Mouse (Mus musculus): ENCODE measurements around the gene Vdac1.

Vdac1 gene

DNA sequence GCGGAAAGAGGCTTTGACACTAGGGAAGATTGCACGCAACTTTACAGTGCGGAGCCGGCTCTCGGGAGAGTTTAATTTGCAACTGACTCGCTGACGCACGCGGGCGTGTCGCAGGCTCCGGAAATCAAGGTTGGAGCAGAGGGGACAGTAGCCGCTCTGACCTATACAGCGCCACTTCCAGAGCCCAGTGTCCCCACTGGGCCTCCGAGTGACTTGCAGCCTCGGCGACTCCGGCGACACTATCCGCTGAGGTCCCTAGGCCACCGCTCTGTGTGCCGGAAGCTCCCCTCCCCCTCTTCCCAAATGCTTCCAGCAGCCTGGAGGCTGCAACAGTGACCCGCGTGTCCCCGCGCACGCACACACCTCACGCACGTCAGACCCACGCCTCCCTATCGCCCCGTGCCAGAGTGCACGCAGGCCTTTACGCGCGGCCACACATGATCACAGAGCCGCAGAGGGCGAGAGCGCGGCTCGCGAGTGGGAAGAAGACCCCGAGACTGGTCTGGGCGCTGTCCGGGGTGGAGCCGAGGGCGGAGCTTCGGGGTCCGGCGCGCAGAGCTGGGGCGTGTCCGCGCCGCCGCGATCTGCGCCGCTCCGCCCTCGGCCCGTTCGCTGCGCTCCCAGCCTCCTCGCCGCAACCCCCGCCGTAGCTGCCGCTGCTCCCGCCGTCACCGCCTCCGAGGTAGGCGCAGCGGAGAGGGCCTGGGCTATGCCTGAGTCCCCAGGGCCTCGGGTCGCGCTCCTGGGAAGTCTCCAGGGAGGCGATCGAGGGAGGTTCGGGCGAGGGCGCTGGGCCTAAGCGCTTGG, at the start of gene Vdac1:
Vdac1 (plus strand) TSS at position 390 of the 807 bp plus-strand sequence.
- peak; percentile 88 for DNase-seq

DNA sequence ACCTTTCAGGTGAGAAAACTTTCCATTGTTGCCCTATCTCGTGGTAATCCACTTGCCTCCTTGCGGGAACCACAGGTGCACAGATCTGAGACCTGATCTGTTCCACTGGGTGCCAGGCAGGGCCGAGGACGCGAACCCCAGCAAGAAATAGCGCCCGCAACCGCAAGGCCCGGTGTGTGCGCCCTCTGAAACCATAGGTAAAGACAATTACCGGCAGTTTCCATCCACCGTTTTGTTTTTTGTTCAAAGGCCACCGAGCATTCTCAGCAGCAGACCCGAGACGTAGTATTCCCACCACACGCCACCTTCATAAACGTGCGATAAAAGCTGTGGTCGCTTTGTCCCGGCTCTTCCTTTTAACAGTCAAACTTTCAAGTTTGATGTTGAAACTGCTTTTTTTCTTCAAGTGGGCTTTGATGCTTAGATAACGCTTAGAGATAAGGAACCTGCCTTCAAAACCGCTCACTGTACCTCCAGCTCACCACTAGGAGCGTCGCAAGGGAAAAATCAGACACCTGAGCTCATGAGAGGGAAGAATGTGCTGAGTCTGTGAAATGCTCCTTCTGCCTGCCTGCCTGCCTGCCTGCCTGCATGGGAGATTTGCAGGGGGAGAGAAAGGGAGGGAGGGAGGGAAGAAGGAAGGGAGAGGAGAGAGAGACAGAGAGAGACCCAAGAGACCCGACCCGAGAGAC, 46.4 kb upstream of the Vdac1 start:
- DNase-seq, result no peak

DNA sequence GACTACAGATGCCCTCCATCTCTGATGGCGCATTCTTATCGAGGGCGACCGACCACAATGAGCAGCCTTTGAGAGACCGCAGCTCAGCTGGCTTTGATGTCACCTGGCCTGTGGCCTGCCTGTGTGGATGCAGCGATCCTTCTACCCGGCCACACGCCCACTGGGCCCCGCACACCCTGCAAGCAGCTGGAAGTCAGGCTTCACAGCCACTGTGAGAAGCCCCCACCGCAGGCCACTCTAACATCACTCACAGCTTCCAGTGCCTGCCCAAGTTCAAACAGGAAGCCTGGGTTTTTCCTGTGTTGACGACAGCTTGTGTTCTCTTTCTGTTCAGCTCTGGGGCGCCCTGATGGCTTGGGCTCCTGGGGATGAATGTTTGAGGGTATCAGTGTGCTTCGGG, 42.2 kb upstream of the Vdac1 start:
- no peak for DNase-seq

DNA sequence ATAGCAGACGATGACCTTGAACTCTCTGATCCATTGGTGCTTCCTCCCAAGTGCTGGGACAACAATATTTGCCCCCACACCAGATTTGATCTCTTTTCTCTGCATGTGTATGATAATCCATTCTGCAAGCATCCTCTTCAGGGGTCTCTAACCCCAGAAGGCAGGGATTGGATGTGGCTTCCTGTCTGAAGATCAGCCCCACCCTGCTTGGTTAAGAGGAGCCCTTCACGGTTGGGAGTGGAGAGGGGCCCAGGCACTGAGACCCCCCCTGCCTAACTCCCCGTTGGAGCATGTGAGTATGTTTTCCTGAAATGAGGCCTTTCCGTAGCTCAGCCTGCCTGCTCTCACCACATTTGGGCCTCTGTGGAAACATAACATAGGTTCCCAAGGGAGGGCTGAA, 41.0 kb upstream of the Vdac1 start:
- DNase-seq, result no peak

DNA sequence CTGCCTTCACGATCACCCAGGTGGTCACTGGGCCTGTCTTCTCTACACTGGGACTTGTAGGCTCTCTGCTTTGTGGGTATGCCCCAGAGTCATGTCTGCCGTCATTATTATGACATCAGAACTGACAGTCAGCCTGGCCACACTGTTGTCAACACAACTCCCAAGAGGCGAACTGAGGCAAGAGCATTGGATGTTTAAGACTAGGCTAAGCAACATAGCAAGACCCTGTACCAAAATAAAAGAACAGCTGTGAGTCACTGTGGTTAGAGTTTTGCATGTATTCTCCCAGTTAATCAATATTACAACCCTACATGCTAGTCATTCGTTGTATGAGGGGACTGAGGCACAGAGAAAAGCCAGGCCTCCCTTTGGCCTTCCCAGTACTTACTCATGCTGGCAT, 40.1 kb upstream of the Vdac1 start:
- DNase-seq, result no peak

DNA sequence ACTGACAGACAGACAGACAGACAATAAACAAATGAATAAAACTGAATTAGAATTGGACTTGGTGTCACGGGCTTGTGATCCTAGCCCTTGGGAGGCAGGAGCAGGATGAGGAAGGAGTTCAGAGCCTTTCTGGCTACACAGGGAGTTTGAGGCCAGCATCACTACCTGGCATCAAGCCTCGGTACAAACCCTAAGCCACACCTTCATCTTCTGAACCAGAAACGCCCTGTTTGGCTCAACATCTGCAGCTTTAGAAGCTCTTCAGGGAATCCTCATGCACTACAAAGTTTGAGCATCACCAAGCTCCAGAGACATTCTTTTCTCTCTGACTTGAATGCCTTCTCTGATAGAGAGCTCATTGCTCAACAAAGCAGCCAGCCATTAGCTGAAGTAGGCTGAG, 39.1 kb upstream of the Vdac1 start:
- DNase-seq, result no peak

DNA sequence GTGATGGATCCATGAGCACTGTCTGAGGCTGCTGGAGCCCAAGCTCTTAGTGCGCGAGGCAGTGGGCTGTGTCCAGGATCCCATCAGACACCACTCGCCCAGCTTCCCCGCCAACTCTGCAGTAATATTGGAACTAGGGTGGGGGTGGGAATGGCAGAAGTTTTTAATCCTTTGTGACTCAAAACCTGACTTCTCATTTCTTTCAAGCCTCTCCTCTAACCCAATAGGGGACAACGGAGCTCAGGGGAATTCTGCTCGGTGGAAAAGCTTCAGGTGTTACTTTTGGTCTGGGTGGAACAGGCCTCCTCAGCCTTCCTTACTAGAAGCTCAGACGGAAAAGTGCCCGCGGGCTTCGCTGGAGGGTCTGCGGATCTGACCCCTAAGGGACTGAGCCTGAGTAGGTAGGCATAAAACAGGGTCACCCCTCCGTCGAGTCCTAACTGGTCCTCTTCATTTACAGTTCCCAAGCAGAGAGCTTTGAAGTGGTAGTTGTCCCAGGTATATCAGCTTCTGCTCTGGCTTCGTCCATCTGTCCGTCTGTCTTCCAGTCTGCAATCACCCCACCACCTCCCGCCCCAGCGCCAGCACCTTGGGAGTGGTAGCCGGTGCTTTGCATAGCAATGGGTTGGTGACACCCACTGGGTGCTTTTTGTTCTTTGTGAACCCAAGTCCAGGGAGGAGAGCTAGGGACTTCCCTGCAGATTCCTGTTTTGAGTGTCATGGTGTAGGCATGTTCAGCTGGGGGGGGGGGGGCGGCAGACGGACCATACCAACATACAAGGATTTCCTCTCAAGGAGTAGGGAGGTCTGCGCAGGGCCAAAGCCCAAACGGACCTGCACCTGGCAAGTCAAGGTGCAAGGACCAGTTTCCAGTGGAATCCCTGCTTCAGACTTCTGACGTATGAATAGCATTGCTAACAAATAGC, 36.0 kb upstream of the Vdac1 start:
- DNase-seq, result no peak

DNA sequence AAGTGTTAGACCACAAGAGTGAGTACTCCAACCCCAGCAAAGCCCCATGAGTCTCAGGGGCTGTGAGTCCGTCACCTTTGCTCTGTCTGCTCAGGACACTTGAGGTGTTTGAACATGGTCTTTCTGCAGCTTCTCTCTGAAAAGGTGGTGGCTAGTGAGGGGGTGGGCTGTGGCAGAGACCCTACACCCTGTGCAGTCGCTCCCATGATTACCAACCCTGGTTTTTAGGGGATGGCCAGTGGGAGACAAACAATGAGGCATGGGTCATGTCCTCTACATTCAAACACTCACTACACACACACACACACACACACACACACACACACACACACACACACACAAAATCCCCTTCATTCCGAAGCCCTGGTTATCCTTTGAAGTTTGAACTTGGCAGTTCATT, 33.3 kb upstream of the Vdac1 start:
- no peak for DNase-seq

DNA sequence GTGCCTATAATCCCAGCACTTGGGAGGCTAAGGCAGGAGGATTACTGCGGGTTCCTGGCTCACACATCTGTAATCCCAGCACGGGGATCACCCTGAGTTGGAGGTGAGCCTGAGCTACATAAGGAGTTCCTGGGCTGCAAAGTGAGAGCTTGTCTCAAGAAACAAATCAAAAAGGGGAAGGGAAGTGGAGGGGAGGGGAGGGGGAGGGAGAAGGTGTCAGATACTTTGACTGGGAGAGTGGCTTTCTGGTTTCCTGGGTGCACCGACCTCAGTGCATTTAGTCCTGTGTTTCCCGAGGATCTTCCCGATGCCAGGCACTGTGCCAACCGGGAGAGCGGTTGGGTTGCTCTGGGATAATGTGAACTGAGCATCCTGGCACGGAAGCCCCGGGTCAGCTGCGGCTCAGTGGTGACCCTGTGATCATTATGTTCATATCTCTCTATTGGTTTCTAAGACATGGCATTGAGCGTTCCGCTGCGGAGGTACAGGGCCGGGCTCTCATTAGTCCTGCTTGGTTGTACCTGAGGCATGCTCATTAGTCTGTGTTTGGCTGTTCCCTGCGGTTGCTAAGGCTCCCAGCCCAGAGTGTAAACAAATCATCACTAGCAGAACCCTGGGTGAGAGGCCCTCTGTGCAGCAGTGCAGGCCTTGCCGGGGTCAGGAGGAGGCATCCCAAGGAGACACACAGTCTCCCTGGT, 28.1 kb upstream of the Vdac1 start:
- DNase-seq, result peak; percentile 44

DNA sequence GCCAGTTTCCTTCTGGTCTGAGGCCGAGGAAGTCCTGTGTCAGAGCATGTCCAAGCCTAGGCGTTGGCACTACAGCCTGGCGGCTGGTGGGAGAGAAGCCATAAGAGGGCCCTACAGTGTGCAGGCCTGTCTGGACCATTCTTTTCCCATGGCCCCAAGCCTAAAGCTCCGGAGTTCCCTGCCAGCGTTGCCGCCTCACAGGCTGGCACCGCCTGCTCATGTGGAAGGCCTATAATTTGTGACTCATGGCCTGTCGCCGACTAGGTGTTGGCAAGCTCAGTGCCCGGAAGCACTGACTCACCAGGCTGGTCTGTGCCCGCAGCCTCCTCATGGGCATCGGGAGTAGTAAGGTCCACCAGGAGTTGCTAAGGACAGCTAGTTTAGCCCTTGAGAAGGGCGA, 27.0 kb upstream of the Vdac1 start:
- peak; percentile 83 for DNase-seq

DNA sequence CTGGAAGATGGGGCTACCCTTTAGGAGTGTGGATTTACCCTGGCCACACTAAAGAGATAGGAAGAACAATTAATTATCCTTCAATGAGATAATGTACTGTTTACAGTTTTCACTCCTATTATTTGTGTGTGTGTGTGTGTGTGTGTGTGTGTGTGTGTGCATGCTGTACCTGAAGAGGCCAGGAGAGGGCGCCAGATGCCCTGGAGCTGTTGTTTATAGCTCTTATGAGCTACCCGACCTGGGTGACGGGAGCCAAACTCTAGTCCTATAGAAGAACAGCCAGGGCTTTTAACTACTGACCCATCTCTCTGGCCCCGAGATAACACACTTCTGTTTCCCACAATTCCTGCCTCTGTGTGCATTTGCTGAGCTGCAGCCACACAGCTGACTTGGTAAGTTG, 25.4 kb upstream of the Vdac1 start:
- DNase-seq, result no peak

DNA sequence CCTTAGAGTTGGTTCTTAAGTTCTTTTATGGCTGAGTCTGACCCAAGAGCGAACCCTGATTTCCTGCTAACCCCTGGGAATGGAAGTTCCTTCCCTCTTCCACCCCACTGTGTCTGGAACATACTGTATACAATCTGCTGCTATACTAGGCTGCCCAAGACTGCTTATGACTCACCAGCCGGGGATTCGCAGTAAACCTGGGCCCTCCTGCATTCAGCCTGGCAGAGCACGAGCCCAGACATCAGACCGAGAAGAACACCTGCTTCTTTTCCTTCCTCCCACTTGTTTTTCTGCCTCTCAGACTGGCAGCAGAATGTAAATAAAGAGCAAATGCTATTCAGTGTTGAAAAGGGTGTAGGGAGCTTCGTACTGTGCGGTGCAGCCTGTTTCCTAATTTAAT, 24.7 kb upstream of the Vdac1 start:
- no peak for DNase-seq

DNA sequence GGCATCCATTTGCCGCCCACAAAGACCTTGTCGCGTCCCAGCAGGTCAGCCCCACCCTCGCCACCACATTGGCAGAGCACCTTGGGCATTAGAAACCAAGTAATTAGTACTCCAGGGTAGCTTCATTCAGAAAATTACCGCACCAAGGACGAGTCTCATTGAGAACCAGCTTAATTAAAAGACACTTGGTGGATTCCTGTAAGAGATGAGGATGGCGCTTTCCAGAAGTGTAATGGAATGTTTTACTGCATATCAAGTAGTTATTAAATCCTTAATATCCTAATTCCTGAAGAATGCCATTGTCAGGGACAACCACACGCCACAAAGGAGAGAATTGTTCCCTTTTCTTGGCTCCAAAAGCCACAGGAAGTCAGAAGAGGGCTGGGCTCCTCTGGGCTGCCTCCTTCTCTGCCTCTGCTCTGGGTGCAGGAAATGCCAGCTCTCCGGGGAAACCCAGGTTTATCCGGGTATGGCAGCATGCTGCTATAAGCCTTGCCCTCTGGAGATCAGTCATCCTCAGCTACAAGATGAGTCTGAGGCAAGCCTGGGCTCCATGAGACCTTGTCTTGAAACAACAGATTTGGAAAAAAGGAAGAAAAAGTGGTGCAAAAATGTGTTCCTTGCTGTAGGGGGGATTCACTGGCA, 22.9 kb upstream of the Vdac1 start:
- no peak for DNase-seq

DNA sequence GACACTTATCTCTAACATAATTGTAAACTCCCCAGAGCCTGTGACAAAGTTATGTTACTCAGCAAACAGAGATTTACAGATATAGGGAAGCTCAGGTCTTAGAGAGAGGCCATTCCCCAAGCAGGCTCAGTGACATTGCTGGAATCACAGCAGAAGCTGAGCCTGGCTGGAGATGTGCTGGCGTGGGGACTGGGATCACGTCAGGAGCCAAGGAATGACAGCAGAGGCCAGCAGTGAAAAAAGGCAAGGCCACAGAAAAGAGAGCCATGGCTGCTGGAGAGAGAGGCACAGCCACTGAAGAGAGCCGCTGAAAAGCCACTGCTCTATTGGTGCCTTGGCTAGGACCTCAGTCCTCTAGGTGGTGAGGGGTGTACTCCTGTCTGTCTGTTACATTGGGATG, 22.3 kb upstream of the Vdac1 start:
- no peak for DNase-seq

DNA sequence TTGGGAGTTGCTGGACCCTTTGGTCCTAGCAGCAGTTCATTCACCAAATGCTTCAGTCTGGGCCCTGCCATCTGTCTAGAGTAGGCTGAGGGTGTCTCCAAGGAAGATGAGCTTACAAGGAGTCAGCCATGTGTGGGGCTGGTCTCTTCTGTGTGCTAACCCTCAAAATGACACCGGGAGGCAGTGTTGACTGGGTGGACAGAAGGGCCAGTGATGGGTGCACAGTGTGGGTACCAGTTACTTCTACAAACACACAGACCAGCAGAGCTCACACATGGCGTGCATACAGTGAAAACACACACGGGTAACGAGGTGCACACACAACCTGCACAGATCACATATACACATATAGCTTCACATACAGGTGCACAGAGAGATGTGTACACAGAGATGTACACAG, 21.6 kb upstream of the Vdac1 start:
- DNase-seq, result no peak

DNA sequence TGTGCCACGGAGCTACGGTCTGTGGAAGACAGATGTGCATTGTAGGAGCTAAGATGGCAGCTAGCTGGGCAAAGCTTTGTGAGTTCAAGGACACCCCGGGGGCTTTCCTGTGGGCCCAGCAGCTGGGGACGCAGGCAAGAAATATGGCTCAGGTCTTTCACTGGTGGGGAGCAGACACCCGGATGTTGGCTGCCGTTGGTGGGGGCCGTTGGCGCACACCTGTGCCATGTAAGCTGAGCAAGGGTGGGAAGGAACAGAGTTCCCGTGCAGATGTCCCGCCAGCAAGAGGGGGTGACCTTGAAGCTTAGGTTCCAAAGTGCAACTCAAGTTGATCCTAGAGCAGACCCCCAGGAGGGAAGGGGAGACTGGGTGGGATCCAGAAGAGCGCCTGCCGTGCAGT, 21.1 kb upstream of the Vdac1 start:
- no peak for DNase-seq

DNA sequence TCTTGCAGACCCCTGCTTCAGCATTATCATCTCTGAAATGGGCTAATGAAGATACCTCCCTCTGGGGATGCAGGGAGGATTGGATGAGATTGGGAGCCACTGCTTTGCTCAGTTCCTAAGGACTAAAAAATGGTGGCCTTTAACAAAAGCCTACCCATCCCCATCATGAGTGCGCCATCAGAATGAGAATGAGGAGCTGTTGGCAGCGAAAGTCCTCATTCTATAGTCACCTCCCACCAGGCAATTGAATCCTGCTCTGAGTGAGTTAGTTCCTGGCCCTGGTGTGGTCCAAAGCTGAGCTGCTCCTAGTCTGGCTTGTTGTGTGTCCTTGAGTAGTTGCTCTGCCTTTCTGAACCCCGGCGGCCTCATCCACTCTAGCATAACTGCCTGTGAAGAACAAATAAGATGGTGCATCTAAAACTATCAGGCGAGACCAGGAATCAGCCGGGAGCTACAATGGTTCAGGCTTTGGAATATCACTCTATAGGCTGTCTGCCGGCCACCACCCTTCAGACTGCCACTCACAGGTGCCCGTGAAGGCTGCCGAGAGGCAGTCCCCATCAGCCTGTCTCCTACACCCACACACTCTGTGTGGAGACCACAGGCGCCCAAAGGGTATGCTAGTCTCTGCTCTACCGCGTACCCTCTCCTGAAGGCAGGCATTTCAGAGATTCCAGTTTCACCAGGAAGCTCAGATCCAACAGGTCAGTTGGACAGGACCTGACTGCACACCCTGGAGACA, 20.4 kb upstream of the Vdac1 start:
- no peak for DNase-seq

DNA sequence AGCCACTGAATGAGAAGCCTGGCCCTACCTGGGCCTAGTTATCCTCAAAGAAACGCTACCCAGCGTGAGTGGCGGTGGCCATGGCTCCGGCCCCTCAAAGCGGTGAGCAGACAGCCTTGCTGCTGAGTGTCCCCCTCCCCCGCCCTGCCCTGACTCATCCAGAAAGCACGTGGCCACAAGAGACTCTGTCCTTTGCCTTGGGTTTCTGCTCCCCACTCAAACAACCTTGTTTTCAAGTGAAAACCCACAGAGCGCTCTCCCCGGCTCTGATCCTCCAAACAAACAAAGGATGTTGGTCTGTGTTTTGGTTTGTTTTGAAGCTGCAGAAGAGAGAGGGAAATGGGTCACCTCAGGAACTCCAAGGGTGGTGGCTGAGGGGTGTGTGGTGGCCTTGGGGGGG, 19.7 kb upstream of the Vdac1 start:
- DNase-seq, result no peak

DNA sequence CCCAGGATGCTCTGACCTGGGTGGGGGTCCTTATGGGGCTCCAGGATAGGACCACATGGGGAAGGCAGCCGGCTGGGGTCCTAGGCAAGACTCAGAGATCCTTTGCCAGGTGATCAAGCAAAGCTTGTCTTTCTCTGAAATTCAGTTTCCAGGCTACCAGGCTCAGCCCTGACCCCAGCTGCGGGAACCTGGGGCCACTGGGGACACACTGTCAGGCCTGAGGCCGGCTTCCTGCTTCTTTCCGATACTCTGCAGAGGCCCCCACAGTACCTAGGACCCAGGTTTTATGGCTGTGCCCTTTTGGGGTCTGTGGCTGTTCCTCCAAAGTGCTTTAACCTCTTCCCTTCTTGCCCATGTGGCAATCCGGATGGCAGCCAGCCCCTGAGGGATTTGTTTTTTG, 19.2 kb upstream of the Vdac1 start:
- no peak for DNase-seq

DNA sequence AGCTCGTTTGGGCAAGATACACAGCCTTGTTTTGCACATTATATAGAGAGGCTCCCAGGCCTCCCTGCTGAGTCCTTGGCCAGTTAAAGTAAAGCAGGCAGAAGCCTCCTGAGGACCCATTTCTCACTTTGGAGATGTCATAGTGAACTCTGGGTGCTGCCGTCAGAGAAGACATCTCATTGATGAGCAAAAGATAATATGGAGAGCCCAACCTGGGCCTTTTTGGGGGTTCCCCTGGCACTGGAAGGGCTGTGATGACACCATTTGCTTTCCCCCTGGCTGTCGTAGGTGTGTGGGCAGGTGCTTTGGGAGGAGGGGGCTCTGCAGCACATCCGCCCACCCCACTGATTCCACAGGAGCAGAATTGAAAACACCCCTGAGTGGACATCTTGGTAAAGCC, 18.4 kb upstream of the Vdac1 start:
- no peak for DNase-seq

DNA sequence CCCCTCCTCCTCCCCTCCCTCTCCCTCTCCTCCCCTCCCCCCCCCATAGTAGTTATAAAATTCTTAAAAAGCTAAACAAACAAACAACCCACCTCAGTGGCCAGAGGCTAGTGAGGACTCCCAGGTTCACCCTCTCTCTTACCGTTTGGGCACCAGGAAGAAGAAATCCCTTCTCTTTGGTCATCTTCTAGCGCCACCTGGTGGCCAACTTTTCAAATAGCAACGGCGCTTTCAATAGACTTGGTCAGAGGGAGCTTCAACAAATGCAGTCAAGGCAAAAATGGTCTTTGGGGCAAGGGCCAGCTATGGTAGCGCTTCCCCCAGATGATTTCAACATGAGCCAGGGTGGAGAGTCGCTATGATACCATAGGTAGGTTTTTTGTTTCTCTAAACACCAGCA, 17.5 kb upstream of the Vdac1 start:
- DNase-seq, result peak; percentile 74
